Mouse (Mus musculus) adrenal gland, adult 18-20 months (tissue): ENCODE measurements around the gene Gtf2h4. TPM values are rescaled to one million over a fixed set of nuclear protein-coding genes. Genes with fewer than 3 reads are reported as not detected.

Experiments
- DNase-seq, 2 experiments: peaks; one replicate each; pipeline ENCODE4 v3.0.0; 2021 to 2022; ENCODE audit warnings: low spot score in 2 of 2
- total RNA-seq, 2 experiments: library from RNA; stranded (reverse); gene quantifications; 1 replicate in 1 of 2; 2 replicates in 1 of 2; pipeline ENCODE4 v1.2.3; 2021

Gene Gtf2h4
- total RNA-seq, 2 experiments from 2014 or later: 20.2 to 20.8 TPM

GRCm38 (mm10) chr17:35697759-35698500 lies 24.4 kb upstream of the Gtf2h4 start:
- DNase-seq: peak in 1 of 2 experiments; percentile 28

GRCm38 (mm10) chr17:35697429-35697758 lies 23.9 kb upstream of the Gtf2h4 start:
- no peak for DNase-seq

- no peak for DNase-seq
Observed at GRCm38 (mm10) chr17:35696691-35697090, 23.2 kb upstream of the Gtf2h4 start.

GRCm38 (mm10) chr17:35695289-35695688 lies 21.8 kb upstream of the Gtf2h4 start:
- DNase-seq: no peak

- DNase-seq: no peak
Observed at GRCm38 (mm10) chr17:35693906-35694305, 20.4 kb upstream of the Gtf2h4 start.

- DNase-seq: no peak
Observed at GRCm38 (mm10) chr17:35692368-35692767, 18.8 kb upstream of the Gtf2h4 start.

GRCm38 (mm10) chr17:35691811-35692210 lies 18.3 kb upstream of the Gtf2h4 start:
- no peak for DNase-seq

- no peak for DNase-seq
Observed at GRCm38 (mm10) chr17:35689936-35690645, 16.6 kb upstream of the Gtf2h4 start.

GRCm38 (mm10) chr17:35688347-35689175 lies 15.0 kb upstream of the Gtf2h4 start:
- no peak for DNase-seq

- DNase-seq: no peak
Observed at GRCm38 (mm10) chr17:35685061-35685460, 11.5 kb upstream of the Gtf2h4 start.

- DNase-seq: no peak
Observed at GRCm38 (mm10) chr17:35681986-35682385, 8.4 kb upstream of the Gtf2h4 start.

GRCm38 (mm10) chr17:35680591-35680990 lies 7.1 kb upstream of the Gtf2h4 start:
- no peak for DNase-seq

- DNase-seq: no peak
Observed at GRCm38 (mm10) chr17:35672527-35672926, 1.0 kb downstream of the Gtf2h4 start.

GRCm38 (mm10) chr17:35671846-35672245 lies 1.7 kb downstream of the Gtf2h4 start:
- no peak for DNase-seq

- DNase-seq: no peak
Observed at GRCm38 (mm10) chr17:35669731-35670130, 3.8 kb downstream of the Gtf2h4 start.

- peak; percentile 97 to 98 for DNase-seq
Observed at GRCm38 (mm10) chr17:35667334-35668065, 6.0 kb downstream of the Gtf2h4 start, which contains the start of gene Vars2. Gene Vars2 (minus strand): TSS chr17:35667592.

GRCm38 (mm10) chr17:35666851-35667256 lies 6.7 kb downstream of the Gtf2h4 start:
- DNase-seq: no peak

GRCm38 (mm10) chr17:35665957-35666515 lies 7.5 kb downstream of the Gtf2h4 start:
- no peak for DNase-seq

GRCm38 (mm10) chr17:35653086-35653485 lies 20.5 kb downstream of the Gtf2h4 start:
- no peak for DNase-seq

- no peak for DNase-seq
Observed at GRCm38 (mm10) chr17:35649429-35649828, 24.1 kb downstream of the Gtf2h4 start.
